Comparison of ENCODE assay signal across 22 mouse cellular contexts in the genomic region with DNA sequence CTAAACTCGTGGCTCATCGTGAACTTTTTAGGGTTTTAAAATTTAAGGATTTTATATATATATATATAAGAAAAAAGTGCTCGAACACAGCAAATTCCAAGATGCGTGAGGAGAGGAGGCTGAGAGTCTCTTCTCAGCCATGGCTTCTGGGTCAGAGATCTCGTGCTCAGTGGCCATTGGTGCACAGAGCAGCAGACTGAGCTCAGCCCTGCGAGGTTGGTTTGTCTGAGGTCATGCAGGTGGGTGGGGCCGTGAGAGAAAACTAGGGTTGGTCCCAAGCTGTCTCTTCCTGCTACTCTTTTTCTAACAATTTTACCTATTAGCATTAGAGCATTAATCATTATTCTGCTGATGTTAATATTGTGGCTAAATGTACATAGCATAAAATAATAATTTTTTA. TPM values are rescaled to one million over a fixed set of nuclear protein-coding genes. Genes with fewer than 3 reads are reported as not detected.
A peak's percentile ranks its signal among the peaks of the same experiment; 100 is the strongest.
DNase-seq lines count a peak whose midpoint lies in the region; ATAC-seq lines count a peak whose summit lies in the region.
"Had no signal": no experiment of that assay in that cellular context is flagged by ENCODE, and none has a peak within 500 bp of the region (broad histone marks: within the 10 kb centered on the region; RNA-seq: fewer than 3 reads in every experiment).

No protein-coding gene starts in this region.

- ATAC-seq in embryonic facial prominence, embryonic 13.5 days (ENCODE audit: insufficient number of reproducible peaks, insufficient read depth, low FRiP score, low TSS enrichment, low read depth): no peak
- no peak for ATAC-seq in lung, embryonic 15.5 days (ENCODE audit: borderline replicate concordance, extremely low read depth, low FRiP score, low TSS enrichment)
- no peak for ATAC-seq in embryonic facial prominence, embryonic 15.5 days (ENCODE audit: insufficient number of reproducible peaks, low FRiP score, low TSS enrichment, low read depth)
- ATAC-seq: CD4-positive, CD25-positive, alpha-beta regulatory T cell, adult 4 months; forebrain, embryonic 14.5 days had no signal

- 0 out of 2 replicates have a peak overlapping the region, but pooled peaks have one; percentile 29 for H3K4me2 ChIP-seq in embryonic facial prominence, embryonic 13.5 days
- peak overlapping the region; percentile 29 for H3K4me2 ChIP-seq in lung, embryonic 15.5 days
- no peak overlapping the region for H3K4me2 ChIP-seq in embryonic facial prominence, embryonic 15.5 days (replicated peaks)
- H3K4me2 ChIP-seq: embryonic facial prominence, embryonic 12.5 days; heart, embryonic 12.5 days; hindbrain, embryonic 14.5 days had no signal

- no peaks in the 10 kb centered on the region for H3K9me3 ChIP-seq in embryonic facial prominence, embryonic 13.5 days
- no peaks in the 10 kb centered on the region for H3K9me3 ChIP-seq in embryonic facial prominence, embryonic 10.5 days
- no peaks in the 10 kb centered on the region for H3K9me3 ChIP-seq in lung, embryonic 15.5 days
- H3K9me3 ChIP-seq in embryonic facial prominence, embryonic 15.5 days (replicated peaks): no peaks in the 10 kb centered on the region
- H3K9me3 ChIP-seq: embryonic facial prominence, embryonic 12.5 days; forebrain, embryonic 10.5 days; heart, embryonic 12.5 days; hindbrain, embryonic 10.5 days had no signal

- H3K27me3 ChIP-seq in embryonic facial prominence, embryonic 13.5 days: no peaks in the 10 kb centered on the region
- no peaks in the 10 kb centered on the region for H3K27me3 ChIP-seq in embryonic facial prominence, embryonic 10.5 days (replicated peaks; ENCODE audit: low read depth, poor library complexity, severe bottlenecking)
- H3K27me3 ChIP-seq in lung, embryonic 15.5 days: no peaks in the 10 kb centered on the region
- no peaks in the 10 kb centered on the region for H3K27me3 ChIP-seq in embryonic facial prominence, embryonic 15.5 days
- H3K27me3 ChIP-seq: embryonic facial prominence, embryonic 12.5 days; heart, embryonic 12.5 days had no signal

- peaks cover 36% of the 10 kb centered on the region for H3K36me3 ChIP-seq in embryonic facial prominence, embryonic 13.5 days
- H3K36me3 ChIP-seq in embryonic facial prominence, embryonic 10.5 days (replicated peaks): peaks cover 59% of the 10 kb centered on the region
- H3K36me3 ChIP-seq in lung, embryonic 15.5 days: 0 out of 2 replicates have a peak, but pooled peaks cover 9% of the 10 kb centered on the region
- H3K36me3 ChIP-seq in embryonic facial prominence, embryonic 15.5 days: peaks cover 29% of the 10 kb centered on the region

- WGBS in embryonic facial prominence, embryonic 13.5 days: 63% methylated on average over 7 of the region's 7 CpGs
- 78% methylated on average over 7 of the region's 7 CpGs for WGBS in embryonic facial prominence, embryonic 10.5 days
- WGBS in lung, embryonic 15.5 days: 55% methylated on average over 7 of the region's 7 CpGs
- 50% methylated on average over 7 of the region's 7 CpGs for WGBS in embryonic facial prominence, embryonic 15.5 days

- H3K9ac ChIP-seq in embryonic facial prominence, embryonic 13.5 days: no peak overlapping the region
- no peak overlapping the region for H3K9ac ChIP-seq in lung, embryonic 15.5 days
- H3K9ac ChIP-seq in embryonic facial prominence, embryonic 15.5 days: no peak overlapping the region
- H3K9ac ChIP-seq: embryonic facial prominence, embryonic 12.5 days; heart, embryonic 12.5 days; hindbrain, embryonic 14.5 days had no signal

- H3K4me3 ChIP-seq in embryonic facial prominence, embryonic 13.5 days: no peak overlapping the region
- no peak overlapping the region for H3K4me3 ChIP-seq in embryonic facial prominence, embryonic 10.5 days
- H3K4me3 ChIP-seq in lung, embryonic 15.5 days: no peak overlapping the region
- H3K4me3 ChIP-seq in embryonic facial prominence, embryonic 15.5 days (replicated peaks): no peak overlapping the region
- H3K4me3 ChIP-seq: embryonic facial prominence, embryonic 12.5 days; erythroblast, embryonic 14.5 days; forebrain, embryonic 10.5 days; gastrocnemius, adult 2 months; heart, embryonic 12.5 days; hindbrain, embryonic 10.5 days had no signal

- peak overlapping the region; percentile 82 for H3K27ac ChIP-seq in embryonic facial prominence, embryonic 13.5 days
- no peak overlapping the region for H3K27ac ChIP-seq in embryonic facial prominence, embryonic 10.5 days (replicated peaks)
- H3K27ac ChIP-seq in lung, embryonic 15.5 days: peak overlapping the region; percentile 11; the same call in 1 of the 2 replicates
- peak overlapping the region; percentile 83; the same call in 1 of the 2 replicates for H3K27ac ChIP-seq in embryonic facial prominence, embryonic 15.5 days (replicated peaks)
- H3K27ac ChIP-seq: embryonic facial prominence, embryonic 12.5 days; gastrocnemius, adult 2 months; hindbrain, embryonic 14.5 days had no signal

- H3K4me1 ChIP-seq in embryonic facial prominence, embryonic 13.5 days: peaks cover 18% of the 10 kb centered on the region
- peaks cover 9% of the 10 kb centered on the region; the same call in 1 of the 2 replicates for H3K4me1 ChIP-seq in embryonic facial prominence, embryonic 10.5 days
- H3K4me1 ChIP-seq in lung, embryonic 15.5 days: peaks cover 10% of the 10 kb centered on the region
- H3K4me1 ChIP-seq in embryonic facial prominence, embryonic 15.5 days: peaks cover 13% of the 10 kb centered on the region
- H3K4me1 ChIP-seq: heart, embryonic 12.5 days had no signal

- no peak for DNase-seq in embryonic facial prominence, embryonic 10.5 days (ENCODE audit: low spot score)
- no peak for DNase-seq in lung, postnatal 36 days
- DNase-seq in ES-CJ7 (ENCODE audit: low read depth, low spot score): peak; percentile 32
- no peak for DNase-seq in adrenal gland, adult (ENCODE audit: inconsistent age in 2 of 2, low spot score in 1 of 2)
- DNase-seq: adrenal gland, adult 8-10 months; adrenal gland, postnatal 36 days; B cell, adult 2 months; cerebellum, adult 2 months; cerebellum, postnatal 10 days; gastrocnemius, adult 2 months; gastrocnemius, postnatal 25 days had no signal

RNA-seq across cellular contexts. Expression of a gene that starts 30.9 kb away (rescaled TPM):
- 28.0 and 28.9 TPM in 2 replicates for polyA plus RNA-seq in embryonic facial prominence, embryonic 13.5 days (2015; fragmentation: Nextera tagmentation; extraction: Ambion mirVana)
- 37.4 and 38.4 TPM in 2 replicates for polyA plus RNA-seq in embryonic facial prominence, embryonic 10.5 days (2016; fragmentation: Nextera tagmentation; extraction: Ambion mirVana)
- polyA plus RNA-seq in lung, embryonic 15.5 days (2015; fragmentation: Nextera tagmentation; extraction: Ambion mirVana): 27.5 and 29.7 TPM in 2 replicates
- 30.3 and 33.0 TPM in 2 replicates for polyA plus RNA-seq in embryonic facial prominence, embryonic 15.5 days (2015; fragmentation: Nextera tagmentation; extraction: Ambion mirVana)

RNA-seq across cellular contexts. Expression of a gene that starts 31.0 kb away (rescaled TPM):
- 0.10 TPM in 1 of 2 replicates, not detected in the other for polyA plus RNA-seq in embryonic facial prominence, embryonic 13.5 days (2015; fragmentation: Nextera tagmentation; extraction: Ambion mirVana)
- 0.09 TPM in 1 of 2 replicates, not detected in the other for polyA plus RNA-seq in embryonic facial prominence, embryonic 10.5 days (2016; fragmentation: Nextera tagmentation; extraction: Ambion mirVana)
- polyA plus RNA-seq in lung, embryonic 15.5 days (2015; fragmentation: Nextera tagmentation; extraction: Ambion mirVana): 0.05 and 0.20 TPM in 2 replicates
- 0.21 and 0.60 TPM in 2 replicates for polyA plus RNA-seq in embryonic facial prominence, embryonic 15.5 days (2015; fragmentation: Nextera tagmentation; extraction: Ambion mirVana)
- polyA plus RNA-seq: cerebellum, adult 2 months; erythroblast, embryonic 14.5 days had no signal
